Mouse (Mus musculus) liver (tissue): Measurements from ENCODE around the gene Pabpc4.
A peak's percentile ranks its signal among the peaks of the same experiment; 100 is the strongest.

Experiments used
- DNase-seq: peaks from one replicate; pipeline ENCODE4 v3.0.0-alpha.2; 2020; ENCODE audit warnings: mixed read lengths

The Pabpc4 gene

GRCm38 (mm10) chr4:123261721-123262401 is at the start of gene Pabpc4:
Gene Pabpc4, plus strand, starts transcription at chr4:123262351.
- DNase-seq, result no peak

GRCm38 (mm10) chr4:123213975-123214374 is 48.2 kb upstream of the Pabpc4 start:
- DNase-seq, result no peak

GRCm38 (mm10) chr4:123215367-123215766 is 46.8 kb upstream of the Pabpc4 start:
- no peak for DNase-seq

- peak; percentile 26 for DNase-seq
These were observed 45.4 kb upstream of the Pabpc4 start for GRCm38 (mm10) chr4:123216782-123217181.

GRCm38 (mm10) chr4:123219720-123220357 is 42.3 kb upstream of the Pabpc4 start:
- peak; percentile 69 for DNase-seq

GRCm38 (mm10) chr4:123220637-123221036 is 41.5 kb upstream of the Pabpc4 start:
- no peak for DNase-seq

- no peak for DNase-seq
These were observed 38.8 kb upstream of the Pabpc4 start for GRCm38 (mm10) chr4:123223309-123223708.

- no peak for DNase-seq
These were observed 36.3 kb upstream of the Pabpc4 start for GRCm38 (mm10) chr4:123225718-123226403.

GRCm38 (mm10) chr4:123227707-123228106 is 34.4 kb upstream of the Pabpc4 start:
- DNase-seq, result peak; percentile 13

- peak; percentile 9 for DNase-seq
These were observed 33.9 kb upstream of the Pabpc4 start for GRCm38 (mm10) chr4:123228270-123228669.

GRCm38 (mm10) chr4:123229166-123229565 is 33.0 kb upstream of the Pabpc4 start:
- DNase-seq, result no peak

- no peak for DNase-seq
These were observed 29.3 kb upstream of the Pabpc4 start for GRCm38 (mm10) chr4:123232841-123233240.

GRCm38 (mm10) chr4:123233492-123234084 is 28.6 kb upstream of the Pabpc4 start, which contains the start of gene Heyl:
Gene Heyl, plus strand, starts transcription at chr4:123233556.
- DNase-seq, result peak; percentile 48

- no peak for DNase-seq
These were observed 26.2 kb upstream of the Pabpc4 start for GRCm38 (mm10) chr4:123235835-123236430.

GRCm38 (mm10) chr4:123236431-123237031 is 25.6 kb upstream of the Pabpc4 start:
- no peak for DNase-seq

- no peak for DNase-seq
These were observed 24.5 kb upstream of the Pabpc4 start for GRCm38 (mm10) chr4:123237386-123238266.

GRCm38 (mm10) chr4:123239361-123240203 is 22.6 kb upstream of the Pabpc4 start:
- DNase-seq, result peak; percentile 46

- no peak for DNase-seq
These were observed 15.9 kb upstream of the Pabpc4 start for GRCm38 (mm10) chr4:123246221-123246620.

GRCm38 (mm10) chr4:123246651-123247050 is 15.5 kb upstream of the Pabpc4 start:
- DNase-seq, result no peak

GRCm38 (mm10) chr4:123247147-123247880 is 14.8 kb upstream of the Pabpc4 start:
- DNase-seq, result no peak
